Mouse (Mus musculus) kidney, postnatal 25 days (tissue): ENCODE measurements around the gene Gm1140.
"Not testable (repeated sequence)": the region's sequence is repeated elsewhere in the genome, so short reads cannot be mapped to it uniquely, and the experiment has no call there.

Experiments used
- DNase-seq, 2 experiments: peaks; one replicate each; pipeline ENCODE4 v3.0.0; 2021; ENCODE audit warnings: mixed read lengths in 2 of 2

The Gm1140 gene

GRCm38 (mm10) chrX:67693462-67693861, at the start of gene Gm1140:
Gene Gm1140 (minus strand): TSS chrX:67693562.
- DNase-seq: not testable (repeated sequence)

GRCm38 (mm10) chrX:67695398-67695797, 2.0 kb upstream of the Gm1140 start, which contains the start of gene Gm14692:
Gene Gm14692 (plus strand): TSS chrX:67695698.
- not testable (repeated sequence) for DNase-seq
